Mouse (Mus musculus): ENCODE results near the gene Micu2.

Micu2 gene

DNA sequence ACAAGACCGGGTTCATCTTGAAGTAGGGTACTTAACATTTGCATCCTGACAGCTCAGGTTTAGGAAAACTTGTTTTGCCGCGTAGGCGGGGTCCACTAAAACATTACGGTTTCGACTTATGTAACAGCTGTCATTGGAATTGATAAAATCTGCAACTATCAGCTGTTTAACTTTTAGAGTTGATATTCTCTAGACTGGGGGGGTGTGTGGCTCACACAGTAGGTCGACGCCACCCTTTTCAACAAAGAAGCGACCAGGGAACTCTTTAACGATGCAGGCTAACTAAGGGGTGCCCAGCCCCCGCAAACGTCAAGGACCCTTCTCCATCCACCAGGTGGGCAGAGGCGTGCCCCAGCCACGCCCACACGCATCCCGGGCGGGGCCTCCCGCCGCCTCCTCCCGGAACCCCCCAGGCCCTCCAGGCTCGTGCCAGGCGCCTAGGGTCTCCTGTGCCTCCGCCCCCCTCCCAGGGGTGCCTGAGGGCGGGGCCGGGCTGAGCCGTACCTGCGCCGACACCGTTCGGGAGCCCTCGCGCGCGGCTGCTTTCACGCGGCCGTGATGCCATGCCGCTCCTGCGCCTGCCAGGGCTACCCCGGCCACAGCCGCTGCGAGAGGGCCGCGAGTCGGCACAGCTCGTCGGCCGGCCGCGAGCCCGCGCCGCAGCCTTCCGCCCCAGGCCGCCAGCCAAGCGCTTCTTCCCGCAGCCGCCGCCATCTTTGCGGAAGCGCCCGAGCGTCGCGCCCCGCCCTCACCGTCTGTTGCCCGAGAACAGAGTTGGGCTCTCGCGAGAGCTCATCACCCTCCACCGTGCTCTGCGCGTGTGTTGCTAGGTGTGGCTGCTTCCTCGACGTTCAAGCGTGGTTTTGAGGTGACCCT is at the start of gene Micu2:
Gene Micu2 (minus strand): TSS at position 737 of the 876 bp plus-strand sequence.
- in situ Hi-C loops (cut with MboI, MseI), result no loop called here

DNA sequence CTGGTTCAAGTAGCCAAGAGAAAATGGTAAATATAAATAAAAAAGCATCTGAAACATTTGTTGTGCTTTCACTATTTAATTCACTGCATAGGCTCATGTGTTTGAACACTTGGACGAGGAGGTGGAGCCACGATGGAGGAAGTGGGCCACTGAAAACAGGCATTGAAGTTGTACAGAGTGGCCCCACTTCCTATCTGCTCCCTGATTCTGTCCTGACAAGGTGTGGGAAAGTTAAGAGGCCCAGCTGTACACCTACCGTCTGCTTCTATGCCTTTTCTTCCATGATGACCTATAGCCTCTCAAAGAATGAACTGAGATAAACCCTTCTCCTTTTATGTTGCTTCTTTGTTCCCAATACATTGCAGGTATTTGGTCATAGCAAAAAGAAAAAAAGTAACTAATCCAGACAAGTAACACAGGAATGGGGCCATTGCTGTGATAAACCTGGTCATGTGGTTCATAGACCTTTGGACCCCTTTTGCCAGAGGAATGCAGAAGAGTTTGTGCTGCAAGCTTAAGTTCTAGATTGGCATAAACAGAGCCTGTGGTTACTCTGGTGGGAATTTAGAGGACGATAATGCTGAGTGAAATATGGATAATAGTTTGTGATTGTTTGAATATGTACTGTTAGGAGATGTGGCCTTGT is 47.7 kb upstream of the Micu2 start:
- in situ Hi-C loops (cut with MboI, MseI), result no loop called here

DNA sequence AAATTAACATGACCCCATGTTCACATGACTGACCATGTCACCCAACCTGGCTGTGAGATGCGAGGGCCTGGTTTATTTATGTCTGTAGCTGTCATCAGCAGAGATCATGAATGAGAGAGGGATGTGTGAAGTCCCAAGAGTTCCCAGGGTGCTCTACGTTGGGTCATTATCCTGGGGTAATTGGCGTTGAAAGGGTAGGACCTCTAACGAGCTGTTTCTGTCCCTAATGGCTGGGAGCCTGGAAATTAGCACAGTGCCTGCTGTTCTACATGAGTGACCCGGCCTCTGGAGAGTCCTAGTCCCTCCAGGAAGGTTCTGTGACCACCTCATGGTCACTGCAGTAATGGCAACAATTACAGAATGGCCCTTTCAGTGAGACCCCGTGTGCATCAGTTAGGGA is 37.1 kb upstream of the Micu2 start:
- in situ Hi-C loops (cut with MboI, MseI), result loop anchor here (5.0 to 10.0 kb wide), 2 partner anchors 669 to 1081 kb away; no protein-coding TSS in a partner anchor

DNA sequence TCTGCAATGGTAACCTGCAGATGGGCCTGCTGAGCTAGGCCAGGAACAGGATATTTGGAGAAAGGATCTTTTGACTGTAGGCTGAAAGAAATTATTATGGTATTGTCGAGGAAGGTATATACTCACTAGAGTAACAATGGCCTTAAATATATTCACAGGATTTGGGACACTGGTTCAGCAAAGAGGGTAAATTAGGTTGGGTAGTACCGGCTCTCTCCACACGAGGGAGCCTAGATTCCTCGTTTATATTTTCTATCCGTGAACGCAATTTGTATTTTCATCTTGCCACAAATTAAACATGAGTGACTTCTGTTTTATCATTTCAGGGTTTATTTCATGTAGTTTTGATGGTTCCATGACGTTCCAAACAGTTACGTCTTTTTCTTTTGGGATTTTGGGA is 35.5 kb upstream of the Micu2 start:
- in situ Hi-C loops (cut with MboI, MseI), result loop anchor here (10.0 kb wide), 1 partner anchor 670 kb away; no protein-coding TSS in a partner anchor

DNA sequence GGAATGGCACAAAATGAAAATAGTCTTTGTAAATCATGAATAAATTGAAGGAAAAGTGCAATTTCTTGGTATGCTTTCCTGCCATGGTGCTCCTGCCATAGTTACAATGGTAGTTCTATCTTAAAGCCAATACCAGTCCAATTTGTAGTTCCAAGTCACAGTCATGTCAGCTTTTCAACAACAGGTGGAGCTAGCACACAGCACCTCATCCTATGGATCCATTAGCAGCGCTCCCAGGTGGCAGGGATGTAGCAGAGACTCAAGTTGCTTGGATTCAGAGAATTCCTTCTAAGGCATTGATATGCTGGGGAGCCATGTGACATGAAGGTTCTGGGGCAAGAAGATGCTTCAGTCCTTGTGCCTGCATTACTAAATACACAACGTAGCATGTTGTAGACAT is 19.8 kb upstream of the Micu2 start:
- in situ Hi-C loops (cut with MboI, MseI), result no loop called here

DNA sequence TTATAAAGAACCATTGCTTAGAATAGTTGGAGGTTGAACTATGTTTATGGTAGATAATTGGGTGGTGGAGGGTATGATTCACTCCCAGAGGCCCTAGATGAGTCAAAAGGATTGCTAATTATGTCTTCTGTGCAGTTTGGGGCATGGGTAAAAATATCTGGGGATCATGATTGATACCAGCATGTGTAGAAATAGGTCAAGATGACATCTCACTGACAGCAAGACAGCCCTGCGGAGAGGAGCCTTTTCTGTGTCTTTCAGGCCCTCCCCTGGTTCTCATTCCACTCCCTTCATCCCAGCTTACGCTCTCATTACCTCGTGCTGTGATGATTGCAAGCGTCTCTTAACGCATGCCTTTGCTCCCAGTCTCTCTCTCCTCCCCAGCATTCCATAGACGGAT is 4.8 kb upstream of the Micu2 start:
- in situ Hi-C loops (cut with MboI, MseI), result no loop called here

DNA sequence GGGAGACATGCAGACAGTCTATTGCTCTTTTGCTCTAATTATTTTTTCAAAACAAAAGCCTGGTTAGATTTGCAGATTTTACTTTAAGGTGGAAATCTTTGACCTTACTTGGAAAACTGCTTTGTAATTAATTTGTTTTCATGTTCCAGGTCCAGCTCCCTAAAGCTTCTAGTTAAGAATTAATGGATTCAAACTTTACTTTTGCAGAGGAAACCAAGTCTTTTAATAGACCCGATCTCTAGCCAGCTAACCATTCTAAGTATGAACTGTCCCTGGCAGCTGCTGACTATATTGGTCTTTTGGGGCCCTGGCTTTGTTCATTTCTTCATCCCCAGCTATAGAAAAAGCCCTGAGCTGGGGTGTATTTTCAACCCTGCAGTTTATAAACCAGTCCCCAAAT is 3.1 kb upstream of the Micu2 start:
- in situ Hi-C loops (cut with MboI, MseI), result no loop called here

DNA sequence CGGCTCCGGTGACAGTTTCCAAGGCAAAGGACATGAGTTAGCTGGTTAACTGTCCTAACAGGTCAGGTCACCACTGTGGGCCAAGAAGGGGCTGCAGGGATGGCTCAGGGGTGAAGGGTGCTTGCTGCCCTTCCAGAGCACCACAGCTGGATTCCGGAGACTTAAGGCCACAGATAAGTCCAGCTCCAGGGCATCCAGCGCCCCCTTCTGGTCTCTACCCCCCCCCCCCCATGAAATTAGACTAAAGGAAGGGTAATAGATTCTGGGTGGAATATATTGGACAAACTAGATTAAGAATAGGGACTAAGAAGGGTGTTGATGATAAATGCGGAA is 306 bp upstream of the Micu2 start:
- in situ Hi-C loops (cut with MboI, MseI), result no loop called here

DNA sequence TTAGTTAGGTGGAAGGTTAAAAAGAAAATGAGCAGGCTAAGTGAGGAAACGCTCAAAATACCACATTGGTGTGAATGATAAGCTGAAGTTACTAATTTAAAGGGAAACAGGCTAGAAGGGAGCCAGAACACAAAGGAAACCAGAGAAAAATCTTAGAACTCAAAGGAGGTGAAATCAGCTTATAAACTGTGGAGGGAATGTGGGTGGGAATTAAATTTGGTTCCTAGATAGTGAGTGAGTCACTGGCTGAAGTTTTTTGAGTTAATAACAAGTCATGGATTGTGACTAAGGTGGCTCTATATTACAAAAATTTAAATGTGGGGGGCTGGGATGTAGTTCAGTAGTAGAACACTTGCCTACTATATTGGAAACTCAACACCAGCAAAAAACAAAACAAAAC is 1.6 kb downstream of the Micu2 start:
- in situ Hi-C loops (cut with MboI, MseI), result no loop called here

DNA sequence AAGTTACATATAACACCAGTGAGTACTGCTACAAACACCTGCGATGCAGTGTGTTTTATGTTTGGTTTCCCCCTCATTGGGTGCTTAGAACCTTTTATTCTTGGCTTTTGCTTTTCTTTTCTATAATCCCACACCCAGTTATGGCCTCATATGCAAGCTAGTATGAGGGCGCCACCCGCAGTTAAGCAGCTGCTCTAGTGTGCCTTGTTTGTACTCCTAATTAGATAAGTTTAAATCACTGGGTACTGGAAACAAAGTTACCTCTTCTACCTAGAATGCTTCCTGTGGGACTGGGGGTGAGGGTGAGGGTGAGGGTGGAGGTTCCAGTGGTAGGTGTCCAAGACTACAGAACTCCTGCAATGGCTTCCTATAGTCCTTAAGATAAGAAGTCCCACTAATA is 2.9 kb downstream of the Micu2 start:
- in situ Hi-C loops (cut with MboI, MseI), result no loop called here

DNA sequence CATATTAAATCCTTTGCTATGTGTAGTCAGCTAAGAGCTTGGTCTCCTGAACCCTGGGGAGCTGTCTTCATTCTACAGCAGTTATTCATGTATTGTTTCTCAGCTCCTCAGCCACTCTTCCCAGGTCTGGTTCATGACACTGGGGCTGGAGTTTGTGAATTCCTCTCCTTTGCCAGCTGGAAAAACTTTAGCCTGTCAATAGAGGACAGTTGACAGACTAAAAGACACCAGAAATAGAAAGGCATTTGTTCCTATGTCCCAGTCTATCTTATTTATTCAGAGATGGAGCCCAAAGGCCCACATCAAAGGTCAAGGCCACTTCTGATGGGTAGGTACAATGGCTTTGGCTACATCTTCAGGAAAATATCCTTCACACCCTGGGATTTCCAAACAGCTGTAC is 7.3 kb downstream of the Micu2 start:
- in situ Hi-C loops (cut with MboI, MseI), result no loop called here

DNA sequence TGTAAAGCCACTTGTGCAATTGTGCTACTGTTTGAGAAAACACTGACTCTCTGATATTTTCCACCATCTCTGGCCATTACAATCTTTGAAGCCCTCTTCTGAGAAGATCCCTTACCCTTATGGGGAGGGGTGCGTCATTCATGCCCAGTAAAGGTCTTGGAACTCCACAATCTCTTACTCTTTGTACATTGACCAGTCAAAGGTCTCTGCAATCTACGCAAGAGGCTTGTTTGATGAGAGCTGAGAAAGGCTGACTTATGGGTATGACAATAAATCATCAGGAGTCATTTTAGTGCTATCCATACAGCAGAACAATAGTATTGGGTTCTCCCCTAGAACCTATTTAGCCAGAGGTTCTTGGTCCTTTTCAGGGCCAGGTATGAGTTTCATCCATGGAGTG is 9.9 kb downstream of the Micu2 start:
- in situ Hi-C loops (cut with MboI, MseI), result no loop called here

DNA sequence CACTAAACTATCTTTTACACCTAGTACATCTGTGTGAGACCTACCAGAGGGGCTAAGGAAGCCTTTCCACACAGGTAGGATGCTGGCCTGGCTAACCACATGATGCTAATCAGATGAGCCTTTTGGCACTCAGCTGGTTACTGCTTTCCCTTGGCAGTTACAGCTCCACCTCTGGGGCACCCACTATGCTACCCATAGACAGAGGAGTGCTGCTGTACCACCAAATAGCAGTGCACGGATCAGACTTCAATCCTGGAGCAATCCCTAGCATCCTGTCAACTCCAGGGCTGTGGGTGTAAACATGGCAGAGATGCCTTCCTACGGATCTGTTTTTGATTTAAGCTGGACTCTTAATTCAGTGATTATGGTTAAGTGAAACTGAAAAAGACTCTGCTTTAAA is 13.3 kb downstream of the Micu2 start:
- in situ Hi-C loops (cut with MboI, MseI), result no loop called here

DNA sequence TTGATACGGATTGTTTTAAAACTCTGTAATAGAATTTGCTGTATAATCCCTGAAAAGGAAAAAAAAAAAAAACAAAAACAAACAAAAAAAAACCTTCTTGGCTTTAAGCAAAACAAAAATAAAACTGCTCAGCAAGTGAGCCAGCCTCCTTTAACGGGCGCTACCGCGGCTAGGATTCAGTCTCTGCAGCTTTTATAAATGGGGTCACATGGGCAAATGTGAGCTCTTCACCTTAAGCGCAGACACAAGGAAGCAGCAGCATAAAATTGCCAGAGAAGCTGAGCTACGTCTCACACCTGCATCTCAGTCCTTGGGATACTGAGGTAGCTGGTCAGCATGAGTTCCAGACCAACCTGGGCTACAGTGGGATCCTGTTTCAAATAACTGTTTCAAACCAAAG is 16.6 kb downstream of the Micu2 start:
- in situ Hi-C loops (cut with MboI, MseI), result no loop called here

DNA sequence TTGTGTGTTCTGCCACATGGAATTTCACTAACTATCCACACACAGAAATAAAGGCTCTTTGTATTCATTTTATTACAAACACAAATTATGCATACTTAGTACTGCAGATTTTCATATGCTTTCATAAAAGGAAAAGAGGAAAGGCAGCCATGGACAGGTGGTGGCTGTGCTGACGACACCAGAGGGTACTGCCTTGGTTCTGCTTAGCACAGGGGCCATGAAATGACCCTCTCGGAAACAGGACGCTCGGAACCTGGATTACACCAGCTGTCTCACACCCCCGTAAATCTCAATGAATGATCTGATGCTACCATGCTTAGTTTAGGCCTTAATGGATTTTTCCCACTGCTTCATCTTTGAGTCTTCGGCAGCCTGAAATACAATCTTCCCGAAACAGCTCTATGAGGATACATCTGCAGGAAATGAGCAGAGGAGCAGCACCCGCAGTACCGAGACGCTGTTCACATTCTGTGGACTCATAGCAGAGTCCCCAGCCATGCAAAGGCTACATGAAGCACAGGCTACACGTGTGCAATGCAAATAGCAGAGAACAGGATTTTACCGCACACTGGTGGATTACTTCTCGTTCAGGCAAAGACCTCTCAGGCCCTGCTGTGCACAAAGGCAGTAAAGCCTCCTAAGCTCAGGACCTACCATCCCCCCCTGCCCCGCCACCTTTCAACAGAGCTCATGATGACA is 17.2 kb downstream of the Micu2 start:
- in situ Hi-C loops (cut with MboI, MseI), result no loop called here

DNA sequence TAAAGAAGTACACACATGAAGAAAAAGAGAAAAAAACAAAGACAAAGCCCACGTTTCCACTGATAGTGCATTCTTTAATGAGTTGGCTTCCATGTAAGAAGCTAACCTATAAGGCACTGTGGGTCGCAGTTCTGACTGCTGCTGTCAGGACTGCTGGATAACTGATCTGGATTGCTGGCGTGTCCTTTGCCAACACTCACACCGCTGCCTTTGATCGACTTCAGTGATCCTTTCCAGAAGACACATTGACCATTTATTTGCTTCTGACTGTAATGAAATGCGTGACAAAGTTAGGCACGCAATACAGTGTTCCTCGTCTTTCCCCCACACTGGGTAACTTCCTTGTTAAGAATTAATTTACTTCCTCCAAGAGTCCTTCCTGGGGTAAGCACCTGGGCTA is 18.3 kb downstream of the Micu2 start:
- in situ Hi-C loops (cut with MboI, MseI), result no loop called here

DNA sequence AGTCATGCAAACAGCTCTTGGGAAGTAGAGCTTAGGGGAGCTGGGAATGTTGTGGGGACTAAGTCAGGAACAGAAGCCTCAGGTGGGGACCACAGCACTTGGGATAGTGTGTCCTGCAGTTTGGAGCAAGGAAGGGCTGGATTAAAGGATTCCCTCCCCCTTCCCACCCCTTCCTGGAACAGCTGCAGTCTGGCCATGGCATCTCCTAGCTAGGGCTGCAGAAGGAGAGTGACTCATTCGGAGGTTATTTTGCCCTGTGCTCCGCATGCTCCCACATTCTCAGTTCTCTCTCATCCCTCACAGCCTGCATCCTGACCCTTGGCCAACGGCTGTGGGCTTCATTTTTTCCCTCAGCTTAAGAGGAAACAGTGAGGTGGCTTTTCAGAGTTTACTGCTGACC is 18.9 kb downstream of the Micu2 start:
- in situ Hi-C loops (cut with MboI, MseI), result no loop called here

DNA sequence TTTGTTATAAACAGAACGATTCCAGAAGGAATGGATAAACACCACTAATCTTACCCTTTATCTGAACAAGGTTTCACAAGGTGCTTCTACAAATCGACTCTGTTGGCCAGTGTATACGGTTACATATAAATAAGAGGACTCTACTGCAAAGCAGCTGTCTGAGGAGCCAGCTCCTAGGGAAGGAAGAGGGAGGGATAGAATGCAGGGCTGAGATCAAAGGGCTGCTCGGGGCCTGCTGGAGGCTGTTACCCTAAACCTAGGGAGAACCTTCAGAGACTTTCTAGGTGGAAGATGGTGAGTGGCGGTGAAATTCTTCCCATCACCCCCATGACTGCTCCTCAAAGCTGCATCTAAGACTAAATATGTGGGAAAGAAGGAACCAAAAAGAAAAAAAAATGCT is 20.9 kb downstream of the Micu2 start:
- in situ Hi-C loops (cut with MboI, MseI), result no loop called here

DNA sequence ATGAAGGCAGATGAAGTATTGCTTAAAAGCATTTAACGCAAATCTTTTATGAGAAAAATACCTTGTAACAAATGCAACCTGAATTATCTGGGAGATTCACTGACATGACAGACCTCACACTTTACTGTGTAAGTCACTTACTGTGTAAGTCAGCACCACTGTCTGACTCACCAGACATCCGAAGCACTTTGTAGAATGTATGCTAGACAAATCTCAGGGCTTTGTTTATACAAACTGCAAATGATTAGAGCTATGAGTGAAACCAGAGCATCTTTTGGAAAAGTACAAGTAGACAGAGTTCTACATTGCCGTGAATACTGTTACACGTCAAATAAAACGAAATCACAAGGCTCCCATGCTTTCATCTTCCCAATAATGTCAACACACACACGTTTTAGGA is 23.4 kb downstream of the Micu2 start:
- in situ Hi-C loops (cut with MboI, MseI), result no loop called here

DNA sequence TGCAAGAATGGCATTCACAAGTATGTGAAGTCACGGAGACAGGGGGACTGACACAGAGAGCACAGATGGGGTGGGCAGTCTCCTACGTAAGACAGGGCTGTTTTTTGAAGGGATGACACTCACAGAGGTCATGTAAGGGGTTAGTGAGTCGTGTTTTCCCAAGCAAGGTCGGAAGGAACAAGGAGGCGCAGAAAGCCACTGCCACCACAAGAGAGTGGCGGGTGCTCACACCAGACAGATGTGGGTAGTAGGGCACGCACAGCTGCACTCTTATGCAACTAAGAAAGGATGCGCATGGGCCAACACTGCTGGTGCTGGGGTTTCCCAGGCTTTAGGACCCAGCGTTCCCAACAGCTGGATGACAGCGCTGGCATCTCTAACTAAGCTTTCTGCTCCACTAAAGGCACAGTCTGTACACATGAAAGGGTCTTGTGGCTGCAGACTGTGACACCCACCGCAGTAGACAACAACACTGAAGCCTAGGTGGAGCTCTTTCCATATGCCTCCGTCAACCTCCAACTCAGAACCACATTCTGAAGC is 27.0 kb downstream of the Micu2 start:
- in situ Hi-C loops (cut with MboI, MseI), result no loop called here

DNA sequence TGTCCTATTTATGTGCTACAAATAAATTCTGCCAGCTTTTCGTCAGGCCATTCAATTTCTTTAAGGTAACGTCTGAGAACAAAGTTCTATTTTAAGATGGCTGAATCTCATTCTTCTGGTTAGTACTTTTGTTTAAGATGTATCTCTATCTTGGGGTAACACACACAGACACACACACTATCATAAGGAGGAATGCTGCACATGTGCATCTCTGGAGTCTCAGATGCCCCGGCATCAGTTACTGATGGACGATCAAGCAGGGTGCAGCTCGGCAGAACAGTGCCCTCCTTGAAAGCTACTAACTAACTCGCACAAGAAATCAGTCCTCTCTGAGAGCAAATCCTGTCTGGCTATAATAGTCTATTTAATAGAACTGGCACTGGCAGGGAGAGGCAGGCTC is 30.2 kb downstream of the Micu2 start:
- in situ Hi-C loops (cut with MboI, MseI), result no loop called here

DNA sequence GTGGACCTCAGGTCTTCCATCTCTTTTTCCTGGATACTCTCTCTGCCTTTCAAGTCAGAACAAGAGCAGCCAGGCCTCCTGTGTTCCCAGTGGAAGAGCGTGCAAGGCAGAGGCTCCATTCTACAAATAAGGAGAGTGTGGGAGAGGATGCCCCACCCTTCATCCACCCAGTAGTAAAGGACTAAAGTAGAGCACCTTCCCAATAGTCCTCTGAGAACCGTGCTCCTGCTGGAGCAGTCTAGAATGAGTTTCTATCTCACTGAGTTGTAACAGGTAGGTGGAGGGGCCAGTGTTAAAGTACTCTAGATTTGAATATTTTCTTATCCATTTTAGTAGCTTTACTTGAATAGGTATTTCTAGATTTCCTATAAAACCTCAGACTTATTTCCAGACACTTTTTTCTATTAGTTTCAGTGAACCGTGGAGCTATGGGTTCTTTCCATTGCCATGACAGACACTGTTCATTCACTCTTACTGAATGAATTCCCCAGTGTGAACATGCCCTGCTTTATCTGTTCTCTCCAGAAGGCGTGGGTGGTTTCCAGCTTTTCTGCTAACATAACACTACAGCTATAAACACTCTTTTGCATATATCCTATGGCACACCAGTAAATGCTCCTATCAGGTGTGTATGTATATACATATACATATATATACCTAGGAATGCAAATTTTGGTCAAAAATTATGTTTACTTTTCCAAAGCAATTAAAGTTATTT is 31.8 kb downstream of the Micu2 start:
- in situ Hi-C loops (cut with MboI, MseI), result no loop called here
